Mouse (Mus musculus) ES-Bruce4 (cell line): ENCODE data around the gene Kdelc2.

Experiments
- CTCF ChIP-seq: IDR thresholded peaks from one replicate; pipeline ENCODE4 v1.8.1; 2011; ENCODE audit warnings: low read depth, low read length
- EP300 ChIP-seq: IDR thresholded peaks from 2 replicates; pipeline ENCODE4 v1.6.1; 2011; ENCODE audit warnings: low read depth, low read length; ENCODE audit not compliant: insufficient read depth

GRCm38 (mm10) chr9:53380595-53380994 is 3.2 kb upstream of the Kdelc2 start:
- TF ChIP-seq CTCF, result no peak
- no peak for TF ChIP-seq EP300
